Mouse (Mus musculus) left cerebral cortex, postnatal 10 days (tissue): Measurements from ENCODE around the gene Phf21a. TPM values are rescaled to one million over a fixed set of nuclear protein-coding genes. Genes with fewer than 3 reads are reported as not detected.
A peak's percentile ranks its signal among the peaks of the same experiment; 100 is the strongest.

Experiments used
- DNase-seq, 2 experiments: peaks; one replicate each; pipeline ENCODE4 v3.0.0; 2021 to 2022; ENCODE audit warnings: low spot score in 2 of 2, mixed read lengths in 1 of 2; ENCODE audit errors: extremely low spot score in 1 of 2
- intact Hi-C: fragments of 180-260 bp; cut with DNase I; formaldehyde crosslinking; loops from one replicate; pipeline ENCODE4 v1.15.1; 2025
- total RNA-seq, 2 experiments: library from RNA; stranded (reverse); gene quantifications; 2 replicates each; pipeline ENCODE4 v1.2.3; 2021

Gene Phf21a
- 10 to 100 TPM; 67.0 to 73.3 TPM for total RNA-seq

- intact Hi-C loops = no loop called here
- DNase-seq = no peak
Measured at GRCm38 (mm10) chr2:92092817-92093216, at the start of gene Phf21a. Gene Phf21a (plus strand): TSS chr2:92093117.

- no peak for DNase-seq
- intact Hi-C loops = no loop called here
Measured at GRCm38 (mm10) chr2:92043285-92043684, 49.6 kb upstream of the Phf21a start.

GRCm38 (mm10) chr2:92047601-92048000 lies 45.3 kb upstream of the Phf21a start:
- intact Hi-C loops = no loop called here
- no peak for DNase-seq

GRCm38 (mm10) chr2:92048034-92048690 lies 44.8 kb upstream of the Phf21a start:
- intact Hi-C loops = no loop called here
- no peak for DNase-seq

GRCm38 (mm10) chr2:92052188-92052587 lies 40.7 kb upstream of the Phf21a start:
- peak in 1 of 2 experiments; percentile 45 for DNase-seq
- intact Hi-C loops = no loop called here

GRCm38 (mm10) chr2:92052754-92053153 lies 40.2 kb upstream of the Phf21a start:
- intact Hi-C loops = no loop called here
- no peak for DNase-seq

GRCm38 (mm10) chr2:92055101-92055813 lies 37.7 kb upstream of the Phf21a start:
- intact Hi-C loops = loop anchor here (5.0 kb wide), 2 partner anchors 48 to 113 kb away; no protein-coding TSS in a partner anchor
- peak; percentile 87 to 94 for DNase-seq

GRCm38 (mm10) chr2:92055831-92056236 lies 37.1 kb upstream of the Phf21a start:
- peak; percentile 68 to 77 for DNase-seq
- intact Hi-C loops = loop anchor here (2.0 to 5.0 kb wide), 3 partner anchors 49 to 273 kb away; no protein-coding TSS in a partner anchor

- intact Hi-C loops = loop anchor here (2.0 to 5.0 kb wide), 3 partner anchors 49 to 272 kb away; no protein-coding TSS in a partner anchor
- DNase-seq = no peak
Measured at GRCm38 (mm10) chr2:92056760-92057159, 36.2 kb upstream of the Phf21a start.

GRCm38 (mm10) chr2:92058469-92058868 lies 34.4 kb upstream of the Phf21a start:
- DNase-seq = peak; percentile 93 to 94
- intact Hi-C loops = loop anchor here (1.0 to 5.0 kb wide), 3 partner anchors 51 to 116 kb away; no protein-coding TSS in a partner anchor

GRCm38 (mm10) chr2:92058936-92059335 lies 34.0 kb upstream of the Phf21a start:
- no peak for DNase-seq
- intact Hi-C loops = loop anchor here (1.0 to 5.0 kb wide), 3 partner anchors 52 to 117 kb away; no protein-coding TSS in a partner anchor

- intact Hi-C loops = loop anchor here (5.0 kb wide), 2 partner anchors 52 to 117 kb away; no protein-coding TSS in a partner anchor
- peak; percentile 69 to 85 for DNase-seq
Measured at GRCm38 (mm10) chr2:92059481-92060220, 33.3 kb upstream of the Phf21a start.

GRCm38 (mm10) chr2:92060291-92060690 lies 32.6 kb upstream of the Phf21a start:
- intact Hi-C loops = no loop called here
- DNase-seq = peak in 1 of 2 experiments; percentile 51

GRCm38 (mm10) chr2:92061337-92061736 lies 31.6 kb upstream of the Phf21a start:
- DNase-seq = no peak
- intact Hi-C loops = no loop called here

GRCm38 (mm10) chr2:92063106-92063505 lies 29.8 kb upstream of the Phf21a start:
- intact Hi-C loops = no loop called here
- DNase-seq = no peak

GRCm38 (mm10) chr2:92065269-92065888 lies 27.5 kb upstream of the Phf21a start:
- DNase-seq = no peak
- intact Hi-C loops = loop anchor here (2.0 kb wide), 1 partner anchor 117 kb away; no protein-coding TSS in a partner anchor

- DNase-seq = no peak
- intact Hi-C loops = loop anchor here (2.0 kb wide), 1 partner anchor 117 kb away; no protein-coding TSS in a partner anchor
Measured at GRCm38 (mm10) chr2:92065938-92066337, 27.0 kb upstream of the Phf21a start.

- intact Hi-C loops = no loop called here
- DNase-seq = no peak
Measured at GRCm38 (mm10) chr2:92066899-92067298, 26.0 kb upstream of the Phf21a start.

- no peak for DNase-seq
- intact Hi-C loops = no loop called here
Measured at GRCm38 (mm10) chr2:92067600-92067999, 25.3 kb upstream of the Phf21a start.
